ENCODE assay signal across 7 mouse cellular contexts in the genomic region with DNA sequence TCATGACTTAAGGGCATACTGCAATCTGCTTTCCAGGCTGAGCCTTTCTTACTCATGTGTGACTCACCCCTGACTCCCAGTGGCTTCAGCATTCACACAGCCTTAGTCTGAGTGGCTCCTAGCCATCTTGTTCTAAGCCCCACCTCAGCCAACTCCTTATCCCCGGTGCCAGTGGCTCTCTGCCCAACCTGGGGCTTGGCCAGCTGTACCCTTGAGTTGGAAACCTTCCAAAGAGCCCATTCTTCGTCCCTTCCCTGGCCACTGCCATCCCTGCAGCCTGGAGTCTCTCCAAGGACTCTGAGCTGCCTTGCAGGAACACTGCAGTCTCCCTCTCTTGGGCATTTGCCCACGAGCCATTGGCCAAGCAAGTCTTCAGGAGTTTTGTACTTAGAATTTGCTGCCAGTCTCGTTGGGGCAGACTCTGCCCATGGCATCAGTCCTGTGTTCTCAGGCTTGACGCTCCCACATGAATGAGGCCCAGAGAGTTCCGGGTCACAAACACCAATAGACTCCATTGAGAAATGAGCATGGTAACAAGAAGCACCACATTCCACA.
DNase-seq lines count a peak whose midpoint lies in the region; ATAC-seq lines count a peak whose summit lies in the region.

No protein-coding gene starts in this region.

- 48% methylated on average over 6 of the region's 6 CpGs for WGBS in lung, embryonic 15.5 days

- peak; percentile 86 to 89 for DNase-seq in adrenal gland, adult (ENCODE audit: inconsistent age in 2 of 2, low spot score in 1 of 2)
- peak; percentile 74 for DNase-seq in cerebellum, adult 11-12 months
- peak; percentile 9 for DNase-seq in gastrocnemius, postnatal 14 days
- DNase-seq in kidney, postnatal 25 days = peak; percentile 67 to 84
- DNase-seq in skeletal muscle tissue, adult 2 months (ENCODE audit: low read depth, low spot score) = peak; percentile 57
- no peak for DNase-seq in thymus, postnatal 4 days

- intact Hi-C loops in gastrocnemius, postnatal 14 days (cut with DNase I; ENCODE audit: low total_unique reads) = no loop called here

- H3K4me2 ChIP-seq in lung, embryonic 15.5 days = peak overlapping the region; percentile 41; the same call in 1 of the 2 replicates

- peak overlapping the region; percentile 94 for H3K27ac ChIP-seq in lung, embryonic 15.5 days

- H3K36me3 ChIP-seq in lung, embryonic 15.5 days = no peaks in the 10 kb centered on the region

- H3K4me1 ChIP-seq in lung, embryonic 15.5 days = peaks cover 27% of the 10 kb centered on the region

- H3K9ac ChIP-seq in lung, embryonic 15.5 days = no peak overlapping the region

- ATAC-seq in lung, embryonic 15.5 days (ENCODE audit: borderline replicate concordance, extremely low read depth, low FRiP score, low TSS enrichment) = peak; percentile 85

- H3K27me3 ChIP-seq in lung, embryonic 15.5 days = no peaks in the 10 kb centered on the region

- no peaks in the 10 kb centered on the region for H3K9me3 ChIP-seq in lung, embryonic 15.5 days

- H3K4me3 ChIP-seq in lung, embryonic 15.5 days = no peak overlapping the region
